Mouse (Mus musculus): ENCODE measurements around the gene BC024978.

BC024978 gene

GRCm38 (mm10) chr7:27177942-27178323, 17.6 kb upstream of the BC024978 start:
- no peak for DNase-seq (ENCODE audit: low spot score in 2 of 2)

DNA sequence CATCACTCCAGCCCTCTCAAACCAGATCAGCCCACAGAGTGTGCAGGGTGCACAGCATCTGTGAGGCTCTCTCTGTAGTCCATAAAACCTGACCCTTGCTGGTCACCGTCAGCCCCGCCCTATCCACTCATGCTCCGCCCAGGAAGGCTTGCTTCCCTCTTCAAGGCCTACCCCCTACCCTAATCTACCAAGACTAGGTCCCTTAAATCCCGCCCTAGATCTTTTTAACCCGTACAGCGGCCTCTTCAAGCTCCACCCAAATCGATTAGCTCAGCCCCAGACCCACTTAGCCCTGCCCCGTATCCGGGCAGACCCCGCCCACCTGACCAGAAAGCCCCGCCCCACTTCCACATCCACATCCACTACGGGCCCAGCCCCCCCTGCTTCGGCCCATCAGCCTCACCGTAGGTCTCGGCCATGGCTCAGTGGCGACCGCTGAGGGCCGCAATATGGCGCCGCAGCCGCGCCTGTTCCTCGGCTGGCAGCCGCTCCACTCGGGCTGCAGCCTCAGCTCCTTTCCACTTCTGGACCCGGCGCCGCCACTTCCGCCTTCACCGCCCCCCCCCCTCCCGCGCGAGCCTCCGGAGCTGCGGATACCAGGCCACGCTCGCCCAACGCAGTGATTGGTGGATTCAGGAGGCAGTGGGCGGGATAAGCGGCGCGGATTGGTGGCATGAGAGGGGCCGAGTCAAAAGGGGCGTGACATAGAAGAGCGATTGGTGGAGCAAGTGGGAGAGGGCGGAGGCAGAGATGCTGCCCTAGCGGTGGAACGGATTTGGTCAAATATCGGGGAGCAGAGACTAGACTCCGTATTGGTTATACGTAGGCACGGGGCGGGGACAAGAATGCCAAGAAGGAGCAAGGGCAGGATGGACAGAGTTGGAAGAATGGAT, 17.0 kb upstream of the BC024978 start, which contains the start of gene Rab4b:
TSS of gene Rab4b (minus strand) at position 573 of the 893 bp plus-strand sequence.
- peak; percentile 99 for DNase-seq (ENCODE audit: low spot score in 2 of 2)

DNA sequence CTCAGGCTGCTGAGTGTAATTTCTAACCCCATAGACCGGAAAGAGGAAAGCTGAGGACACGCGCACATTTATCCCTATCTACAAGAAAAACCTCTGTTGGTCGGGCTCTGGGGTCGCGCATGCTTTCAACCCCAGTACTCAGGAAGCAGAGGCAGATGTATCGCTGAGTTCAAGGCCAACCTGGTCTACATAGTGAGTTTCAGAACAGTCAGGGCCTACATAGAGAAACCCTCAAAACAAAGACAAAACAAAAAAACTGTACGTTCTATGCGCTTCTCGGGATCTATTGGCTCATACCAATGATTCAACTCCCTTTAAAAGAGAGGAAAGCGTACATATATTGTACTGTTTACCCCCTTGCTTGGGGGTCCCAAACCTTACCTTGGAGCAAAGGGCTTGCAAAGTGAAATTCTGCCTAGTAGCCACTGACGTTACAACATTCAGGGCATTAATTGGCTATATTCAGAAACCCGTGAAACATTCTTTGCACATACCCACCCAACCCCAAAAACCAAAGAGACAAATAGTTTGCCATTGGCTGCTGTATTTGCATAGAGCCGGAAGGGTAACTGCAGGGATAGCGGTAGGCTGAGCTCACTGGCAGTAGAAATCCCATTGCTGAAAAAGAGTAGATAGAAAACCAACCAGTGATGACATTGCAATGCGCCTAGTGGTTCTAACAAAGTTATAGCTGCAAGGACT, 16.2 kb upstream of the BC024978 start:
- DNase-seq (ENCODE audit: low spot score in 2 of 2): no peak

- no peak for DNase-seq (ENCODE audit: low spot score in 2 of 2)
These were observed 15.5 kb upstream of the BC024978 start for GRCm38 (mm10) chr7:27180036-27180435.

GRCm38 (mm10) chr7:27180837-27181695, 14.5 kb upstream of the BC024978 start, which contains the start of the genes Gm21983 and Mia:
Gm21983 (minus strand) TSS chr7:27181086.
Mia (minus strand) TSS chr7:27181157.
- no peak for DNase-seq (ENCODE audit: low spot score in 2 of 2)

DNA sequence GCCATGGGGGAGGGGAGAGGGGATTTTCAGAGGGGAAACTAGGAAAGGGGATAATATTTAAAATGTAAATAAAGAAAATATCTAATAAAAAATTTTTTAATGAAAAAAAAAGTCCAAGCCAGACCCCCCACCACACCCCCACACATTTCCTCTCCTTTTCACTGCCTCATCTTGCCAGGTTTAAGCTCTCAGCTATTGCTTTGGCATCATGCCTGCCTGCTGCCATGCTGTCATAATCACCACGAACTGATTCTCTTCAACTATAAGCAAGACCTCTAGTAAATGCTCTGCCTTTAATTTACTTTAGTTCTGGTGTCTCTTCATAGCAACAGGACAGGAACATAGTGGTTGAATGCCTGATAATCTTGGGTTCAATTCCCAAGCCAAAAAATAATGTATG, 13.1 kb upstream of the BC024978 start:
- no peak for DNase-seq (ENCODE audit: low spot score in 2 of 2)

DNA sequence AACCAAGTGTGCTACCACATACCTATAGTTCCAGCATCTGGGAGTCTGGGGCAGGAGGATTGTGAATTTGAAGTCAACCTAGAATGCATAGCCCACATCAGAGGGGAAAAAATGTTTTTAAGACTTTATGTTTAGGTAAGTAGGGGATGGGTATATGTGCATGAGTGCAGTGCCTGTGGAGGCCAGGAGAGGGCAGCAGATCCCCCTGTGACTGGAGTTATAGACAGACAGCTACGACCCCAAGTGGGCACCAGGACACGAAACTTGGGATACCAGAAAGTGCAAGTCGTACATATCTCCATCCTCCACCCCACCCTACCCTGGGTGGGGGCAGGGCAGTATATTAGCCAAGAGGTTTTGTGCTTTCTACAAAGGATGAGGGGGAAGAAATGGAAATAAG, 10.6 kb upstream of the BC024978 start:
- DNase-seq (ENCODE audit: low spot score in 2 of 2): no peak

DNA sequence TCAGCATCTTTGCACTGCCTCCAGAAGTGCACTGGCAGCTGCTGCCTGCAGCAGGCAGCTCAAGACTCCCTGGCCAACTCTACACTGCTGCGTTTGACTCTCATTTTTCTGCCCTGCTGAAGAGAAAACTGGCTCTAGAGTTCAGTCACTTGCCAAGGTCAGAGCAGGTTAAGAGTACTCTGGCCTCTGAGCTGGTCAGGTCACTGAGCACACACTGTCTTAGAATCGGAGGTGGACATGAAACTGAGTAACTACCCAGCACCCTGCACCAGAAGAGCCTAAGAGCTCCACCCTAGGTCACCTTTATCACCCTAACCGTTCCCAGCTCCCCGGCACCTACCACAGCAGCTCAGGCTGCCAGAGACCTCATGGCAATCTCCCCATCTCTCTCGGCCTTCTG, 9.6 kb upstream of the BC024978 start:
- no peak for DNase-seq (ENCODE audit: low spot score in 2 of 2)

- no peak for DNase-seq (ENCODE audit: low spot score in 2 of 2)
These were observed 6.2 kb upstream of the BC024978 start for GRCm38 (mm10) chr7:27189271-27189931.

DNA sequence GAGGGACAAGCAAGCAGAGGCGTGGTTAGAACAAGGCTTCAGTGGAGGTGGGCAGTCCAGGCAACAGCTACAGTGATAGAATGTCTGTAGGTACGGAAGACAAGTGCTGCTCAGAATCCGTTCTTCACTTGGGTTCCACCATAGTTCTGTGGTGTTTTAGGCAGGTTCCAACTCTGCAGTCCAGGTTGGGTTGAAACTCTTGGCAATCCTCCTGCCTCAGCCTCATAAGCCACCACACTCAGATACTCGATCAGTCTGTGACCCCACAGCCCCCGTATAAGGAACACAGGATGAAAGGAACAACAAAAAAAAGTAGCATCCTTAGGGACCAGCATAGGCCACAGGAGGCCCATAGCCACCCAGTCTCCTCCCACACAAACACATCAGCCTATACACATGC, 3.1 kb upstream of the BC024978 start:
- no peak for DNase-seq (ENCODE audit: low spot score in 2 of 2)

GRCm38 (mm10) chr7:27193731-27194130, 1.9 kb upstream of the BC024978 start:
- no peak for DNase-seq (ENCODE audit: low spot score in 2 of 2)

- DNase-seq (ENCODE audit: low spot score in 2 of 2): no peak
These were observed 1.6 kb downstream of the BC024978 start for GRCm38 (mm10) chr7:27197136-27197535.

GRCm38 (mm10) chr7:27197634-27198033, 2.1 kb downstream of the BC024978 start:
- DNase-seq (ENCODE audit: low spot score in 2 of 2): no peak

- DNase-seq (ENCODE audit: low spot score in 2 of 2): no peak
These were observed 2.8 kb downstream of the BC024978 start for GRCm38 (mm10) chr7:27198355-27198754.

DNA sequence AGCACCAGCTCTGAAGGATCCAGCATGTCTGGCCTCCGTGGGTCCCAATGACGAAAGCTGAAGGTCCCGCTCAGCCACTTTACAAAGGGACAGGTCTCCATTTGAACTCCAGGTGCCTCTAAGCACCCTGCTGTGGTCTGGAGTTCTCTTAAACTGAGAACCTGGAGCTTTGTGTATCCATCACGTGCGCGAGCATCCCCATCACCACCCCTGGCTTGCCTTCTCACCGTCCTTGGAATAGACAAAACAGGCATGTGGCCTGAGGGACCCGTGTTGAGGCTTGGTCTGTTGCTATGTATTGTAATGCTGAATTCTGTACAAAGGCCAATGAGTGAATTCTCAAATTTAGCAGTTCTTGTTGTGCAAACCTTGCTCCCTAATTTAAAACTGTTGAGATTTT, 3.2 kb downstream of the BC024978 start:
- DNase-seq (ENCODE audit: low spot score in 2 of 2): no peak

- DNase-seq (ENCODE audit: low spot score in 2 of 2): no peak
These were observed 8.3 kb downstream of the BC024978 start for GRCm38 (mm10) chr7:27203730-27204449.

DNA sequence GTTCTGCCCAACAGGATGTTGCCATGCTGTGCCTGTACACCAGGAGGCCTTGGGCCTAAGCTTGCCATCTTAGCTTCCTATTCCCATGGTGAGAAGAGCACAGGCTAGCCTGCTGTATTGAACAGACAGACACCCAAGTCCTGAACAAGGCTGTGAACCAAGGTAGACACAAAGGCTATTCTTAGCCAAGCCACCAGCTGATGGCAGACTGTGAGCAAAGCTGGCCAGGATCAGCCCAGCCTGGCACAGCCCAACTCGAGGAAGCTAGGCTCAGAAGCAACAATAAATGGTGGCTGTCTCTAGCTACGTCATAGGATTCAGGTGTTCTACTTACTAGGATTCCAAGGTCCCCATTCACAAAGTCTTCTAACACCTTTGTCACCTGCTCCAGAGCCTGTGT, 17.0 kb downstream of the BC024978 start:
- no peak for DNase-seq (ENCODE audit: low spot score in 2 of 2)

DNA sequence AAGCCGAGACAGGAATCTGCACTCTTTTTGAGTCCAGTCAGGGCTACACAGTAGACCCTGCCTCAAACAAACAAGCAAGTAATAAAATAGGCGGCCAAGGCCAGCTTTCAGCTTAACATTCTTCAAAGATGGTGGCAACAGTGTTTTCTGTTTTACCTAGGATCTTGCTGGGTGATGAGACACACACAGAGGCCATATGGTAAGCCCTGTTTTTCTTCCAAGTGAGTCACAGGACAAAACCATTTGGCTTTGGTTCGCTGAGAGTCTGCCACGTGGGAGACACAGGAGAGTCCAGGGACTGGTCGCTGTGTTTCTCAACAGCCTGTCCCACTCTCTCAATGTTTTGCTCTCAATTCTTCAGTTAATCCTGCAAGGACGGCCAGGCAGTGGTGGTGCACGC, 23.0 kb downstream of the BC024978 start:
- DNase-seq (ENCODE audit: low spot score in 2 of 2): no peak

GRCm38 (mm10) chr7:27219937-27220336, 24.4 kb downstream of the BC024978 start:
- no peak for DNase-seq (ENCODE audit: low spot score in 2 of 2)

DNA sequence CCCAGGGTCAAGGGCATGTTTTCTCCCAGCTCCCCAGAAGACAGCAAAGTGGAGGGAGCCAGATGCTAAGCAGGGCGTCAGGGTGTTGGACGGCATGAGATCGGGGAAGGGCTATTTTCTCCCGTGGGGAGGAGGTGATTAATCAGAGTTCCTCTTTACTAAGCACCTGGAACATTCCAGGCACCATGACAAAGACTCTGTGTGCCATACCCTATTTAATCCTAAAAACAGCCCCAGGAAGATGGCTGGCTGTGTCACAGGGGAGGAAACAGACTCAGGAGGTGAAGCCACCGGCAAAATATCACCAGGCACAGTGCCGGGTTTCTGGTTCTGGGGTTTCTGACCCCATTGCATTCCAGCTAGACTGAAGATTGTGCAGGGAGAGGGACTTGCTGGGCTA, 26.4 kb downstream of the BC024978 start:
- no peak for DNase-seq (ENCODE audit: low spot score in 2 of 2)

- DNase-seq (ENCODE audit: low spot score in 2 of 2): no peak
These were observed 27.0 kb downstream of the BC024978 start for GRCm38 (mm10) chr7:27222538-27222937.

All from frontal cortex, postnatal 10 days (tissue).